Mouse (Mus musculus): ENCODE data around the gene Crlf2. TPM values are rescaled to one million over a fixed set of nuclear protein-coding genes. Genes with fewer than 3 reads are reported as not detected.

The Crlf2 gene
- total RNA-seq (2021), result 10 to 100 TPM; 22.8 to 27.5 TPM

GRCm38 (mm10) chr5:109558404-109559160 lies at the start of gene Crlf2:
TSS of gene Crlf2 (minus strand) at chr5:109558993.
- DNase-seq, result peak; percentile 90

- no peak for DNase-seq
These were observed 43.8 kb upstream of the Crlf2 start for GRCm38 (mm10) chr5:109602585-109602984.

- no peak for DNase-seq
These were observed 42.3 kb upstream of the Crlf2 start for GRCm38 (mm10) chr5:109601080-109601479.

DNA sequence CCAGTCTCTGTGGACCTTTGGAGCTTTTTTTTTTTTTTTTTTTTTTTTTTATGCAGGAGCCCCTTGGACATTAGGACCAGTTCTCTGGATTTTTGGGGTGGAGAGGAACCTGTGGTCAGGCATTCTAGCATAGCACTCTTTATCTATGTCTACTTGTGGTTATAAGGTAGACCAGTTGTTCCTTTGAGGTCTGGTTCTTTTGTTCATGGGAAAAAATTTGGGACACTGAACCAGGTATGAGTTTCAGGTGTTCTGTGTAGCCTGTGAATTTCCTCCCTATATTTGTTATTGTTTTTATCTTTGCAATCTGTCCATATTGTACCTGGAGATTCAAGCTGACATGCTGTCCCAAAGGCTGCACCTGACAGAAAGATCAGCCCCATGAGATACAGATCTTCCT lies 40.1 kb upstream of the Crlf2 start:
- no peak for DNase-seq

GRCm38 (mm10) chr5:109596647-109597046 lies 37.9 kb upstream of the Crlf2 start:
- no peak for DNase-seq

DNA sequence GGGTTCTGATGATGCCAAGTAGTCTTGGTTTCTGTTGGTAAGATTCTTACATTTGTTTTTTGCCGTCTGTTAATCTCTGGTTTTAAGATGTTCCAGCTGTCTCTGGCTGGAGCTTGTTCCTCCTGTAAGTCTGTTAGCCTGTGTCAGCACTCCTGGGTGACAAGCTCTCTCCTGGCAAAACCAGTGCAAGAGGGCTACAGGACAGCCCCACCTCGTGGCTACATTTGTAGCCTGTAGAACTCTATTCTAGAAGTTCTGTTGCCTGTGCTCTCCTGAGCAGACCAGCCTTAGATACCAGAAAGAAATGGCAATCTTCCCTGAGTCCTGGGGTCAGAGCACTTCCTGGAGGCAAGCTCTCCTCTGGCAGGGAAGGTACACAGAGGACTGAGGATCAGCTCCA lies 4.0 kb upstream of the Crlf2 start:
- no peak for DNase-seq

DNA sequence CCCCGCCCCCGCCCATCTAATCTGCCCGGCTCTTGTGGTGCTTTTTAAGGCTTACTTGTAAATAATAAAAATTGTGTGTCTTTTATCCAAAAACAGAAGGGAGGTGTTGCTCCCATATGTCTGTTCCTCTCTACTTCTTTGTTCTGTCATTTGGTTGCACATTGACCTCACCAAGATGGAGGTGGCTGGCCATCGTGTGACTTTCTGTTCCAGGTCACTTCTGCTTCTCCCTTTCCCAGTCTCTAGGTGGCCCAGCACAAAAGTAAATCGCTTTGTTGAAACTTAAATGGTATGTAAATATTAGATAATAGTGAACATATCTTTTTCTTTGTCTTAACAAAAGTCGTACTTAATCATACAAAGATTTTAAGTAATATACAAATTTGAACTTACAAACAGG lies 398 bp upstream of the Crlf2 start:
- DNase-seq, result no peak

DNA sequence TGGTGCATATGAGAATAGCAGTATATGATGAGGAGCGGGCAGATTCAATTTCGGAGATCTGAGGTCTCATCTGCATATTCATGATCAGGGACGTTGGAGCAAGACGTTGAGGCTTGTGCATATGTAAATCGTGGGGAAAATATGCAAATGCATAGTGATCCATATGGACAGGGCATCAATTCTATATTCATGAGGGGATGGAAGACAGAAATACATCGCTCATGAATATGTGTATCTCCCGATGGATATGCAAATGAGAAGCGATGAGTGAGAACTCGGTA lies 730 bp downstream of the Crlf2 start:
- DNase-seq, result no peak

GRCm38 (mm10) chr5:109557321-109558122 lies 1.3 kb downstream of the Crlf2 start:
- peak; percentile 96 for DNase-seq

DNA sequence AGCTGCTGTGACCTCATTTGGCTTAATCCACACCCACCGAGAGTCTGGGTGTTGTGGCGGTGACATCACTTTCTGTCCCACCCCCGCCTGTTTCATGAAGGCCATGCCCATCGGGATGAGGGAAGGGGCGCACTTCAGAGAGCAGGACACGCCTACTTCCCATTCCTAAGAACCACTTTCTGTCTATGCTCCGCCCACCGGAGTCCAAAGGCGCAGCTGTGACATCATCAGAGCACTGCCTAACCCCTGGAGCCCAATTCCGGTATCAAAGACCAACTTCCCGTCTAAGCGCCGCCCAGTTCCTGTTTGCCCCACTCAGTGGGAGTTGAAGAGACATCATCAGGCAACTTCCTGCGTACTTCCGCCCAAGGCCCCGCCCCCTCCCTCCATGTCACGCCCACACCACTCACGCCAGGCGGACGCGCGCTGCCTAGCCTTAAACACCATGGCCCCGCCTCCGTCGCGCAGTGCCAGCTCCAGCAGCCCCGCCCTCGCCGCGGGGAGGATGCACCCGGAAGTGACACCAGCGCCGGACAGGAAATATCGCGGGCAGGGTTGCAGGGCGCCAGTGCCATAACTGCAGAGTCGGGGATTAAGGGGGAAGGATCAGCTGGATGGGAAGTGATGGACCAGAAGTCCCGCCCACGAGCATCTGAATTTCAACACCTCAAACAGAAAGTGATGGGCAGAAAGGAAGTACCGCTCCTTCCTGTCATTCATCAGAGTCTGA lies 2.0 kb downstream of the Crlf2 start:
- peak; percentile 92 to 95 for DNase-seq

DNA sequence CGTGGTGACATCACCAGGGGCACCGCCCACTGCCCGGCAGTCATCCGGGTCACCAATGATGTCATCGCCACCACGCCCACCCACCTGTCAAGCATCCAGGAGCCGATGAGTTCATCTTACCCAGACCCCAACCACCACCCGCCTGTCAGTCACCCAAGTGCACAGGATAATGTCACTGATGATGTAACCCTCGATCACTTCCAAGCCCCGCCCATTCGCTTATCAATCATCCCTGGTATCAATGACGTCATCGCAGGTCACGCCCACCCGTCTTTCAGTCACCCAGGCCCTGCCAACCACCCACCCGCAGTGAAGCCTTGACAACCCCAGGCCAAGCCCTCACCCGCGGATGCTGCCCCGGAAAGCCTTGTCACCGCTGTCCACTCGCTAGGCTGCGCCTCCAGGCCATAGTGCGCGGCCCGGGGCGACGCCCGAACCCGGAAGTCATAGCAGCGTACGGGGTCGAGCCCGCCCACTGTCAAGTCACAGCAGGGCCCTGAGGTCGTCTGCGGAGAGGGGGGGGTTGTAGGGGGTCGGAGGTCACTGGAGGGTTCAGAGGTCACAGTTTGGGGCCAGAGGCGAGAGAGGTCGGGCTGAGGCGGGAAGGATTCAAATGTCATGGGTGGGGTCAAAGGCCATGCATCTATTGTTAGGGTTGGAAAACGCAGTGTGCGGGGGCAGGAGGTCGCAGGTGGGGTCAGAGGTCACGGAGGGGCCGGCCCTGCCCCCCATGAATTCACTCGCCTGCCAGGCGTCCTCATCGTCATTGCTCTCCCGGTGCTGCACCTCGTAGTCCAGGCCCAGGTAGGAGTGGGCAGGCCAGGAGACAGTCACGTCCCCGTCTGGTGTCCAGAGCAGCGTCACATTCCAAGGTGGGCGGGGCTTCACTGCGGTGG lies 2.9 kb downstream of the Crlf2 start:
- peak; percentile 25 to 32 for DNase-seq

DNA sequence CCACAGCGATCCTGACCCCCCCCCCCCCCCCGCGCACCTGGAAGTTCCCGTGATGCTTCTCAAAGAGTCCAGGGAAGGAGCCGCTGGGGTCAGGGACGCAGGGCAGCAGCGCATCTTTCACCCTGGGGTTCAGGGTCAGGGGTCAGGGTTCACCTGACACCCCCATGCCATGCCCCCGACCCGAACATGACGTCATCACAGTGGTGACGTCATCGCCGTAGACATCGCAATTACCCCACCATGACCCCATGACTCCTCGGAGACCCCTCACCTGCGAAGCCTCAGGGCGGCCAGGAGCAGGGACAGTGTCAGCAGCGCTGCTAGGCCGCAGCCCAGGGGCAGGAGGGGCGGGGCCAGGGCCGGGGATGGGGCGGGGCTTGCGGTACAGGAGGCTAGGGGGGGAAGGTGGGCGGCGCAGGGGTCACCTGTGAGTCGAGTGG lies 3.5 kb downstream of the Crlf2 start:
- no peak for DNase-seq

DNA sequence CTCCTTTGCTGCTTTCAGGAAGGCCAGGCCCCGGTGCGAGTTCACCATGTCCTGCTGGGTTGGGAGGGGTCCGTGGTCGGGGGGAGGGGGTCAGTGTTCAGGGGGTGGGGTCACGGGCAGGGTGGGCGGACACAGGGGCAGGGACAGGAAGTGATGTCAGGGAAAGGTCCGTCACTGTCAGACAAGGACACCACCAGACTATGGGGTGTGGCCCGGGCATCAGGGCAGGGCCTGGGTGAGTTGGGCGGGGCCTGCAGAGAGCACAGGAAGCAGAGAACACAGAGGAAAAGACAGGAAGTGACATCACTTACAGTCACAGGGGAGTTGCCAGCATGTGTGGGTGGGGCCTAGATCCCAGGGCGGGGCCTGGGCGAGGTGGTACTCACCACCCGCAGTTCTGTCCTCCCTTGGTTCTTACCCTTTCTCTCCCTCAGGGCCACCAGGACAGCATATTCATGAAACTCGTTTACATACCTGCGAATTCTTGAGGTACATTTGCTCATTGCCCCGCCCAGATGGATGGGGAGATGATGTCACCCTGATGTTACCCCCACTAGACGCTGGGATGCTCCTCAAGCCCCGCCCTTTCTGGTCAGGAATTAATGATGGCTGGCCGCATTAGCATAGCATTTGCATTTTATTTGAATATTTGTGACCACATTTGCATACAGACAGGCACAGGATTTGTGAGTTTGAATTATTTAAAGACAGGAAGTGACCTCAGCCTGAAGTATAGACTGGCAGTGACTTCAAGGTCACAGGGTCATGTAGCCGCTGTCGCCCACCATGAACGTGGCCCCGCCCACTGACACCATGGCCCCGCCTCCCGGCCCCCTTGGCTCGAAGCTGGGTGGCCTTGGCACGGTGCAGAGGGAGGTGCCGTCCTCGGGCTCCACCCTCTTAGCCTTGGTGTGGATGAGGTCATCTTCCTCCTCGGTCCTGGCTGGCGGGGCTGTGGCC lies 4.4 kb downstream of the Crlf2 start:
- no peak for DNase-seq

- peak in 1 of 2 experiments; percentile 7 for DNase-seq
These were observed 5.4 kb downstream of the Crlf2 start for GRCm38 (mm10) chr5:109553160-109553930.

- no peak for DNase-seq
These were observed 6.3 kb downstream of the Crlf2 start for GRCm38 (mm10) chr5:109552541-109552940.

DNA sequence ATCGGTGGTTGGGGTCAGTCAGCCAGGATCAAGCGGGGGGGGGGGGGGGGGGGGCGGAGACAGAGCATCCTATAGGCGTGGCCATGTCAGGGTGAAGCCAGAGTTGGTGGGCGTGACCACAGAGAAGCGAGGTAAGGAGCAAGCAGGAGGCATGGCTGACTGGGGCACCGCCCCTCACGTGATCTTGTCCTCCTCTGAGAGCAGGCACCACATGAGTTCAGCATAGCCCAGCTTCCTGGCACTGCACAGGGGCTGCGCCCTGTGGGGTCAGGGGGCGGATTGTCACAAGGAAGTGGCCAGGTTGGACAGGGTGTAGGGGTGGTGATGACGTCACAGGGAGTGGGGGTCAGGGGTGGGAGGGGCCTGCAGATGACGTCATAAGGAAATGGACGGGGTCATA lies 6.7 kb downstream of the Crlf2 start:
- no peak for DNase-seq

GRCm38 (mm10) chr5:109551041-109551765 lies 7.6 kb downstream of the Crlf2 start:
- peak in 1 of 2 experiments; percentile 3 for DNase-seq

DNA sequence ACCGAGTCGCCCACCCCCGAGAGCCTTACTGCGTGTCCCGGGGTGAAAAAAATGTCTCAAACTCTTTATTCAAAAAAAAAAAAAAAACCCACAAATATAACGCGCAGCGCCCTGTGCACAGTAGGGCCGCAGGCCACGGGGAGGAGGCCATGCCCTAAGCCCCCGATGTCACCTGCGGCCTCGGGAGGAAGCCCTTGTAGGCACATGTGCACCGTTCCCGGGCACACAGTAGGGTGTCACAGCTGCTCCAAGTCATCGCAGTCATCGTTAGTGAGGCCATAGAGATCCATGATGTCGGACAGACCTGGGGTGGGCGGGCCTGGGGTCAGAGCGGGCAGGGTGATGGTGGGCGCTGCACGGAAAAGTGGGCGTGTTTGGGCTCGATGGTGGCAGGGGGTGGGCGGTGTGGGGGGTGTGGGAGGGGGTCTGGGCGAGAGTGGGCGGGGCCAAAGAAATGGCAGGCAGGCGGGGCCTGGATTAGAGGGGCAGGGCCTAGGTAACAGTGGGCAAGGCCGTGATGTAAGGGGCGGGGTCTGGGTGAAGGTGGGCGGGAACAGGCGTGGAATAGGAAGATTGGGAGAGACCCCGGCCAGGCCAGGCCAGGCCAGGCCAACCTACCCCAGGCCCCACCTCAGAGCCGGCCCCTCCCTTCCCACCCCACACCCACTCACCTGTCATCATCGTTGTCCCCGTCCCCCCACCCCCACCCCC lies 8.4 kb downstream of the Crlf2 start:
- no peak for DNase-seq

GRCm38 (mm10) chr5:109548712-109549111 lies 10.1 kb downstream of the Crlf2 start:
- DNase-seq, result no peak

Measured in layer of hippocampus, postnatal 36 days (tissue).